Mouse (Mus musculus) brown adipose tissue, adult 24 weeks (tissue): ENCODE results near the gene Tbc1d14. TPM values are rescaled to one million over a fixed set of nuclear protein-coding genes. Genes with fewer than 3 reads are reported as not detected.
A peak's percentile ranks its signal among the peaks of the same experiment; 100 is the strongest.

Experiments used
- H3K27ac ChIP-seq: fragments of 200-500 bp; replicated peaks from 2 replicates; pipeline ENCODE4 v1.5.1; 2012; ENCODE audit warnings: low read depth, mild to moderate bottlenecking, low read length
- H3K4me1 ChIP-seq: fragments of 200-500 bp; 2 replicates; pipeline ENCODE4 v1.6.1; 2012; ENCODE audit warnings: low read length, mixed read lengths; ENCODE audit not compliant: control insufficient read depth, insufficient read depth, insufficient read length
- H3K4me3 ChIP-seq: fragments of 200-500 bp; 2 replicates; pipeline ENCODE4 v1.5.1; 2012; ENCODE audit warnings: low read depth, mild to moderate bottlenecking, low read length, moderate library complexity; ENCODE audit not compliant: insufficient read depth
- polyA plus RNA-seq: library from polyadenylated mRNA; stranded (reverse); fragments of >200 nt; gene quantifications from 2 replicates; pipeline ENCODE4 v1.2.4, GENCODE M21; 2012; ENCODE audit not compliant: missing spikeins, insufficient read depth, insufficient read length

Gene Tbc1d14
- polyA plus RNA-seq, 1 experiment = 8.8 TPM

DNA sequence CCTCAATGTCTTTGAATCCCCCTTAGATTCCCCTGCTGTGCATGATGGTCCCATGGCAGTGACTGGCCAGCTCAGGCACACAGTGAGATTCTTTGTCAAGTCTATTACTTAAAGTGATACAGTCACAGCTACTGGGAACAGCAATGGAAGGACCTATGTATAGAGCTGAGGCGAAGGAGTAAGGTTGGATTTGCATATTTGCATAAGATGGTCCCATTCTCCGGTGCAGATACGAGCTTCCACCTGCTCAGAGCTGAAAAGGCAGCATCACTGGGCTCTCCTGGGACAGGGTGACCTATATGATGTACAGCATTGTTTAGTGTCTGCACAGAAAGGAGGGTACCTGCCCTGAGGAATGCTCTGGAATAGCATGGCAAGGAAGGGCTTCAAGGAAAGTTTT lies 1.3 kb upstream of the Tbc1d14 start:
- H3K4me3 ChIP-seq = no peak overlapping the region
- H3K27ac ChIP-seq = no peak overlapping the region
- 0 out of 2 replicates have a peak, but pooled peaks cover 3% of the 10 kb centered on the region for H3K4me1 ChIP-seq

- Histone ChIP-seq H3K4me3 (no peak overlapping the region), H3K4me1 (no peaks in the 10 kb centered on the region), H3K27ac (no peak overlapping the region)
Observed at GRCm38 (mm10) chr5:36590499-36590920, 2.6 kb downstream of the Tbc1d14 start.

DNA sequence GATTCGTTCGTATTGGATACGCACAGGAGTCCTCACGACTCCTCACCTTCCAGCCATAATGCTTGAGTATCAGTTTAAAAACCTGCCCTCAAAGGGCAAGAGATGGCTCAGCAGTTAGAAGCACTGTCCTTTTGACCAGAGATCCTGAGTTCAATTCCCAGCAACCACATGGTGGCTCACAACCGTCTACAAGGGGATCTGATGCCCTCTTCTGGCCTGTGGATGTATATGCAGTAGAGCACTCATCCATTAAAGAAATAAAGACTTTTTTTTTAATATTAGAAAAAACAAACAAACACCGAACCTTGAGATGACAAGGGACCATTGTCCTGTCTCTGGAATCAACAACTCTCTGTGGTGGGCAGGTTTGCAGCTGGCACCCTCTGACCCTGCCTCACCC lies 8.8 kb downstream of the Tbc1d14 start:
- Histone ChIP-seq H3K4me3 (no peak overlapping the region), H3K4me1 (peaks cover 3% of the 10 kb centered on the region), H3K27ac (no peak overlapping the region)

DNA sequence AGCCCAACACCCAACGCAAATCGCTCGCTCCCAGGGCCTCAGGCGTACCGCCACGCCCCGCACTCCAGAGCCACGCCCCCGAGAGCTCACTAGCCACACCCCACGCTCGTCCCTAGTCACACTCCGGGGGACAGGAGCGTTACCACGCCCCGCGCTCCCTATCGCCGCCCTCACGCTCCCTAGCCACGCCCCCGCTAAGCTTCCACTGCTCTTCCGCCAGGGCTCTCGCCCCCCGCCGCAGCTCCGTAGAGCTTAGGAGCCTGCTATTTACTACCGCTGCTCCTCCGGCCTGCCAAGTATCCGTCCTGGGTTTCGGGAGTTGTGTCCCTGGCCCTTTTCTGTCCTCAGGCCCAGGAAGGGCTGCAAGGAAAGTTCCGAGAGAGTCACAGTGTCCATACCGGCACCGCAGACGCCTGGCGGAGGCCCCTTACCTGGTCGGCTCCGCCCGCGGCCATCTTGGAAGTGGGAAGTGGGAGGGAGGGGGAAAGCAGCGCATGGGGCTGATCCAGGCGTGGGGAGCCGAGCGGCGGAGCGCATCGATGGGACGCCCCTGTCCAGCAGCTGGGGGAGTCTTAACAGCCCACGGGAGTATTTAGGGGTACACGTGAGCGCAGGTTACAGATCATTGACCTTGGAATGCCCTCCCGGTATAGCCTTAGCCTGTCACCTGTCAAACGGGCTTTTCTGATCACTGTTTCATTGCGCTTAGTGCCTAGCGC lies 11.0 kb downstream of the Tbc1d14 start:
- H3K4me3 ChIP-seq = peak overlapping the region; percentile 86
- H3K4me1 ChIP-seq = peaks cover 3% of the 10 kb centered on the region
- H3K27ac ChIP-seq = peak overlapping the region; percentile 82

GRCm38 (mm10) chr5:36581259-36581923 lies 11.7 kb downstream of the Tbc1d14 start:
- Histone ChIP-seq H3K27ac (no peak overlapping the region), H3K4me3 (peak overlapping the region; percentile 86), H3K4me1 (peaks cover 3% of the 10 kb centered on the region)

DNA sequence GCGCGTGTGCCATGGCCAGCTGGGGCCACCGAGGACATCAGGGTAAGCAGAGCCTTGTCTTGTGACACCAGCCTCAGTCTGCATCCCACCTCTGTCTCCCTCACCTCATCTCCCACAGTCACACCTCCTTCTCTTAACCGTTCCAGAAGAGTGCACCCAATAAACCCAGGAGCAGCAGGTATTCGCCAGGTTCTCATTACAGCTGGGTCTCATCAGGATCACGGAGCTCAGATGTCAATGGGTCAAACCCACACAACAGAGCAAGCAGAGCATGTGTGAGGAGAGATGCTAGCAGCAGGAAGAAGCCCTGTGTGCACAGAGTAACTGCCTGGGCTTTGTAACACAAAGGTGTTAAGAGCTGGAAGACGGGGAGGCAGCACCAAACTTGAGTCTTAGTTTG lies 13.1 kb downstream of the Tbc1d14 start:
- Histone ChIP-seq H3K27ac (no peak overlapping the region), H3K4me3 (no peak overlapping the region), H3K4me1 (peaks cover 9% of the 10 kb centered on the region)

DNA sequence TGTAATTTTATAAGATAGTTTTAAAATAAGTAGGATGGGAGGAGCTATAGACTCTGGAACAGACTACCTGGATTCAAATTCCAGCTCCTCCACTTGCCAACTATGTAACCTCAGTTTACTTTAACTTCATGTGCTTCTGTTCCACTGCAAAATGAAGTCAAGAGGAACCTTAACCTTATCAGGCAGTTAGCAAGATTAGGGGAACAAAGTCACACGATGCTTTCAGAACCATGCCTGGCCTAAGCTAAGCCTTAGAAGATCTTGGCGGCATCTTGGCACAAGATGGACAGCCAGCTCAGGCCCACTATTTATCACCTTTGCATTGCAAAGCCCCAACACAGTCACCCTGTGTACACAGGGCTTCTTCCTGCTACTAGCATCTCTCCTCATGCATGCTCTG lies 14.1 kb downstream of the Tbc1d14 start:
- peaks cover 14% of the 10 kb centered on the region for H3K4me1 ChIP-seq
- H3K27ac ChIP-seq = no peak overlapping the region
- H3K4me3 ChIP-seq = no peak overlapping the region

DNA sequence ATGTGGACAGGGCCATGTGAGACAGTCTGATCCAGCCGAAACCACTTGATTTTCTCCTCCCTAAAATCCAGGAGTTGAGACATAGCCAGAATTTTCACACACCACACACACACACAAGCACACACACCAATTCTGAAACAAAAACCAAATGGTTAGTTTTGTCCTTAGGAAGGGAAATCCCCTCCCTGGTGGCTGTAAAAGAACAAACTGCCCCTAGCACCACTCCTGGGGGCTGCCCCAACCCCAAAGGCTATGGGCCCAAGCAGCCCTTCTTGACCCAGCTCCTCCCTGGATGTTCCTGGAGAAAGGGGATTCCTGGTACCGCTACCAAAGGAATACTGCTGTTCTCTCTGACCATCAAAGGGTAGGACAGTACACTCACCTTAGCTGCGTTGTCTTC lies 16.6 kb downstream of the Tbc1d14 start:
- Histone ChIP-seq H3K27ac (no peak overlapping the region; the same call in 1 of the 2 replicates), H3K4me3 (no peak overlapping the region), H3K4me1 (peaks cover 19% of the 10 kb centered on the region)

GRCm38 (mm10) chr5:36575745-36576144 lies 17.3 kb downstream of the Tbc1d14 start:
- Histone ChIP-seq H3K4me3 (no peak overlapping the region), H3K4me1 (peaks cover 20% of the 10 kb centered on the region), H3K27ac (peak overlapping the region; percentile 7; the same call in 1 of the 2 replicates)

GRCm38 (mm10) chr5:36575227-36575626 lies 17.8 kb downstream of the Tbc1d14 start:
- Histone ChIP-seq H3K4me3 (no peak overlapping the region), H3K4me1 (peaks cover 23% of the 10 kb centered on the region), H3K27ac (peak overlapping the region; percentile 62; the same call in 1 of the 2 replicates)

- Histone ChIP-seq H3K4me3 (no peak overlapping the region), H3K4me1 (peaks cover 23% of the 10 kb centered on the region), H3K27ac (peak overlapping the region; percentile 62)
Observed at GRCm38 (mm10) chr5:36574147-36574870, 18.8 kb downstream of the Tbc1d14 start.

GRCm38 (mm10) chr5:36573354-36573753 lies 19.7 kb downstream of the Tbc1d14 start:
- Histone ChIP-seq H3K4me1 (peaks cover 27% of the 10 kb centered on the region), H3K27ac (0 out of 2 replicates have a peak overlapping the region, but pooled peaks have one; percentile 15), H3K4me3 (no peak overlapping the region)

DNA sequence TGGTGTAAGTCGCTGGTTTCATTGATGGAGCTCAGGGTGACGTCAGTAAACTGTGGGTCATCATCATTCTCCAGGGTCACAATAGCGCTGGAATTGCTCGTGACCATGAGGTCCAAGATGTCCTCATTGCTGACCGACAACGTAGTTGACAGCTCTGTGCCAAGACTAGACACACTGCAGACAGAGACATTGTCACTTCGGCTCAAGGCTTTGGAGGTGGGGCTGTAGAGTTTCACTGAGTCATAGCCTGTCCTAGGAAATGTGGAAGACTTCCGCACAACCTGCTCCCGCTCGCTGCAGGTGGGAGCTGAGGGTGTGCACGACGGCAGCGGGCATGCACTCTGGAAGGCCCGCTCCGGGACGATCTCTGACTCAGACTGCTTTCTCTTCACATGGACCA lies 21.7 kb downstream of the Tbc1d14 start:
- H3K27ac ChIP-seq = no peak overlapping the region
- peaks cover 29% of the 10 kb centered on the region for H3K4me1 ChIP-seq
- H3K4me3 ChIP-seq = no peak overlapping the region

DNA sequence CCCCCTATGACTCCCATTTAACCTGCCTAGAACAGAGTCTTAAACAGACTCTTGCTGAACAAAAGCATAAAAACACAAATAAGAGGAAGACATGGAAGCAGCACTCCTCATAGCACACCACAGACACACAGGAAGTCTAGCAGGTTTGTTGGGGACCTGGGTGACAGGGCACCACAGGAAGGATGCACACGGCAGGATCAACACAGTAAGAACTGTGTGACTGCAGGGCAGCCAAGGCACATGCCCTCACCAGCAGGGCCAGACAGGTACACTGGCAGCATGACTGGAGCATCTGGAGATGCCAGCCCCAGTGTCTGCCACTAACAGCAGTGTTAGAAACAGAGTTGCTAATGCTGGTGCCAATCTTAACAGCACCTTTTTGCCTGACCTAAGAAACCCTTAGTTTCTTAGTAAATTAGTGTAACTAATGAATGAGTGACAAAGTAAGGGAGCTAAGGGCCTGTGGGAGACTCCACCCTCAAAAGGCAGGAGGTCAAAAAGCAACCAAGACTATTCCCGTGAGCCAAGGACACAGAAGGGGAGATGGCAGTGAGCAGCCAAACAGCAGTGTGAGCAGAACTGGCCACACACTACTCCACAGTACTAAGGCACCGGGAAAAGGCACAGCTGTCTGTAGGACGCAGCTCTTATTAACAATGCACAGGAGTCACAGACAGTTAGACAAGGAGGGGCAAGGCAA lies 22.4 kb downstream of the Tbc1d14 start:
- H3K27ac ChIP-seq = 0 out of 2 replicates have a peak overlapping the region, but pooled peaks have one; percentile 4
- H3K4me1 ChIP-seq = peaks cover 29% of the 10 kb centered on the region
- H3K4me3 ChIP-seq = no peak overlapping the region

DNA sequence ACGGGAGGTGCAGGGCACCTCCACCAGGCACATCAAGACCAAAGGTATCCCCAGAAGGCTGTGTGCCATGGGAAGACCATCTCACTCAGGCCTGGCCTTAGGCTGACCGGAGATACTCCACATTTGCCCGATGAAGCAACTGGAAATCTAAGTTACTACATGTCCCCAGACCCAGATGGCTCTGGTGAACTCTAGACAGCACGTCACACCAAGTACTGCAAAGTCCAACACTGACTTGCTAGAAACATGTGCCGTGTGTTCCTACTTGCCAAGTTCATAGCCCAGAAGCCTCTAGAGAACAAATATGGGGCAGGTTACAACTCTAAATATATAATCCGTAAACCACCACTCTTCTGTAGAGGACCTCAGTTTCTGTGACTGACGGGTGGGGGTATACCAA lies 23.0 kb downstream of the Tbc1d14 start:
- H3K27ac ChIP-seq = no peak overlapping the region
- peaks cover 25% of the 10 kb centered on the region for H3K4me1 ChIP-seq
- H3K4me3 ChIP-seq = no peak overlapping the region
